Mouse (Mus musculus) cerebellum, adult 11-12 months (tissue): ENCODE measurements around the gene Jade1.

ENCODE experiments used
- DNase-seq: peaks from one replicate; pipeline ENCODE4 v3.0.0; 2022

Gene Jade1

GRCm38 (mm10) chr3:41580401-41581323 is 25.1 kb downstream of the Jade1 start:
- DNase-seq = no peak

GRCm38 (mm10) chr3:41581436-41581835 is 25.9 kb downstream of the Jade1 start:
- no peak for DNase-seq

- DNase-seq = no peak
Observed at GRCm38 (mm10) chr3:41582256-41582655, 26.7 kb downstream of the Jade1 start.

- DNase-seq = no peak
Observed at GRCm38 (mm10) chr3:41583092-41583491, 27.6 kb downstream of the Jade1 start.

- peak; percentile 62 for DNase-seq
Observed at GRCm38 (mm10) chr3:41583621-41584020, 28.1 kb downstream of the Jade1 start.

- no peak for DNase-seq
Observed at GRCm38 (mm10) chr3:41585548-41585947, 30.0 kb downstream of the Jade1 start.

- no peak for DNase-seq
Observed at GRCm38 (mm10) chr3:41586330-41586729, 30.8 kb downstream of the Jade1 start.

- DNase-seq = no peak
Observed at GRCm38 (mm10) chr3:41586917-41587316, 31.4 kb downstream of the Jade1 start.

- DNase-seq = no peak
Observed at GRCm38 (mm10) chr3:41587588-41587987, 32.1 kb downstream of the Jade1 start.

- no peak for DNase-seq
Observed at GRCm38 (mm10) chr3:41588495-41588894, 33.0 kb downstream of the Jade1 start.

GRCm38 (mm10) chr3:41589246-41589914 is 33.8 kb downstream of the Jade1 start:
- DNase-seq = no peak

- DNase-seq = no peak
Observed at GRCm38 (mm10) chr3:41589988-41590387, 34.5 kb downstream of the Jade1 start.

GRCm38 (mm10) chr3:41590695-41591559 is 35.4 kb downstream of the Jade1 start:
- DNase-seq = no peak

- no peak for DNase-seq
Observed at GRCm38 (mm10) chr3:41591651-41592170, 36.2 kb downstream of the Jade1 start.

GRCm38 (mm10) chr3:41592805-41593204 is 37.3 kb downstream of the Jade1 start:
- DNase-seq = peak; percentile 52

- DNase-seq = no peak
Observed at GRCm38 (mm10) chr3:41594097-41594879, 38.8 kb downstream of the Jade1 start.

GRCm38 (mm10) chr3:41595010-41595409 is 39.5 kb downstream of the Jade1 start:
- DNase-seq = no peak

- DNase-seq = no peak
Observed at GRCm38 (mm10) chr3:41597036-41597435, 41.5 kb downstream of the Jade1 start.

GRCm38 (mm10) chr3:41598412-41598811 is 42.9 kb downstream of the Jade1 start:
- no peak for DNase-seq

GRCm38 (mm10) chr3:41599226-41599625 is 43.7 kb downstream of the Jade1 start:
- no peak for DNase-seq

GRCm38 (mm10) chr3:41599806-41600589 is 44.5 kb downstream of the Jade1 start:
- DNase-seq = peak; percentile 55
